Mouse (Mus musculus) heart, embryonic 16.5 days (tissue): Measurements from ENCODE around the gene Gnb1l. TPM values are rescaled to one million over a fixed set of nuclear protein-coding genes. Genes with fewer than 3 reads are reported as not detected.

ENCODE experiments used
- ATAC-seq: fragments of 200-750 bp; cut with Nextera tagmentation; replicated peaks from 2 replicates; pipeline ENCODE4 v1.8.0; 2017; ENCODE audit warnings: moderate number of reproducible peaks; ENCODE audit not compliant: insufficient read depth, low FRiP score; ENCODE audit errors: extremely low read depth
- H3K27ac ChIP-seq: fragments of 300-500 bp; sonication (generic); 2 replicates; pipeline ENCODE4 v1.5.1; 2014; ENCODE audit warnings: mild to moderate bottlenecking, low read length, control low read depth, moderate library complexity
- H3K27me3 ChIP-seq: fragments of 300-500 bp; sonication (generic); 2 replicates; pipeline ENCODE4 v1.6.1; 2014; ENCODE audit warnings: low read length, mixed read lengths; ENCODE audit not compliant: control insufficient read depth, insufficient read depth
- H3K36me3 ChIP-seq: fragments of 300-500 bp; sonication (generic); 2 replicates; pipeline ENCODE4 v1.6.1; 2014; ENCODE audit not compliant: control insufficient read depth, insufficient read depth
- H3K4me1 ChIP-seq: fragments of 300-500 bp; sonication (generic); 2 replicates; pipeline ENCODE4 v1.6.1; 2014; ENCODE audit warnings: low read length, mixed read lengths; ENCODE audit not compliant: control insufficient read depth, insufficient read depth
- H3K4me2 ChIP-seq: fragments of 300-500 bp; sonication (generic); 2 replicates; pipeline ENCODE4 v1.6.1; 2014; ENCODE audit warnings: low read depth, mild to moderate bottlenecking, control low read depth, low read length
- H3K4me3 ChIP-seq: fragments of 300-500 bp; sonication (generic); 2 replicates; pipeline ENCODE4 v1.5.1; 2014; ENCODE audit warnings: mild to moderate bottlenecking, control low read depth, low read length
- H3K9ac ChIP-seq: fragments of 300-500 bp; sonication (generic); 2 replicates; pipeline ENCODE4 v1.6.1; 2014; ENCODE audit warnings: low read length, control low read depth
- H3K9me3 ChIP-seq: fragments of 300-500 bp; sonication (generic); replicated peaks from 2 replicates; pipeline ENCODE4 v1.6.1; 2016; ENCODE audit warnings: low read length; ENCODE audit not compliant: control insufficient read depth
- WGBS: fragments of 180-500 bp; shearing (Covaris S2); extraction: QIAGEN DNeasy Blood & Tissue Kit; methylation state at CpG from one replicate; pipeline ENCODE4 v1.1.7; 2014; 5-methylcytosine and 5-hydroxymethylcytosine counted together
- polyA plus RNA-seq: library from polyadenylated mRNA; unstranded; fragments of >200 nt; fragmentation: Nextera tagmentation; extraction: Ambion mirVana; gene quantifications from 2 replicates; pipeline ENCODE4 v1.2.1, GENCODE M21; 2015

Gnb1l gene
- polyA plus RNA-seq, 1 experiment from 2014 or later = 12.7 TPM

DNA sequence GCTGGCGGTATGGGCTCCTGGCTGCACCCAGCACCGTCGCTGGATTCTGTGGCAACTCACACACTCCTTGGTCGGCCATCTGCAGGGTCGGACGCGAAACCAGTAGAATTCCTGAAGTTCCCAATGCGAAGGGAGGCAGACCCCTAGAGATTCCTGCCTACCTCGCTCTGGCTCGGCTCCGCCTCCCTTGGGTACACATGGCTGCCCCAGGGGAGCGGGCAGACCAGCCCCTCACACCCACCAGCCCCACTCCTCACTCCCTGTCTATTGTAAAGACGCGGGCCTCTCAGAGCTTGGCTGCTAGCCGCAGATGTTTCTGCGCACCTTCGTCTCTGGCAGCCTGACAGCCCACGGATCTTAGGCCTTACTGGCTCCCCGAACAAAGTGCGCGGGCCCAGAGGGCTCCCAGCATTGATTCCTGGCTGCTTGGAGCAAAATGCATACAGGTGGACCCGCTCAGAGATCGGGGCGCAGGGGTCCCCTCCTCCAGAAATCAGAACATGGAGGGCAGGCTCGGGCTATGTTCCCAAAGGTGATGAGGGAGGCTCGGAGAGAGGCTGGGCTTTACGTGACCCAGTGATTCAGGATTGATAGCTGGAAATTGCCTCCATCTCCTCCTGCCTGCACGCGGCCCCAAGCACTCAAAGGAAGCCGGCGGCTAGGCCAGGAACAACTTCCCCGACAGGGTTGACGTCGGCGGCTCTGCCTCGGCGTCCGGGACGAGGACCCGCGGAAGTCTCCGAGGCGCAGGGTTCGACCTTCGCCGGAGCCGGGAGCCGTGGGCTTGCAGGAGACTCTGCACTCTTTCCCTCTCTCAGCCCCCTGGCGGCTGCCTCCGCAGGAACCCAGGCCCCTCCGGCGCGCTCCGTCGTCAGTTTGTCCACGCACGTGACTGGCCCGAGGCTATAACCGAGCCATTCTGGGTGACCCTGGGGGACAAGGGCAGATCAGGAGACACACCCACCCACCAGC, 92.8 kb downstream of the Gnb1l start:
- Histone ChIP-seq H3K36me3 (no peaks in the 10 kb centered on the region), H3K4me1 (peaks cover 25% of the 10 kb centered on the region), H3K4me2 (peak overlapping the region; percentile 57), H3K27ac (no peak overlapping the region), H3K27me3 (peaks cover 64% of the 10 kb centered on the region), H3K9ac (peak overlapping the region; percentile 24), H3K9me3 (no peaks in the 10 kb centered on the region), H3K4me3 (peak overlapping the region; percentile 51)
- ATAC-seq = no peak
- 3% methylated on average over 59 of the region's 59 CpGs for WGBS

DNA sequence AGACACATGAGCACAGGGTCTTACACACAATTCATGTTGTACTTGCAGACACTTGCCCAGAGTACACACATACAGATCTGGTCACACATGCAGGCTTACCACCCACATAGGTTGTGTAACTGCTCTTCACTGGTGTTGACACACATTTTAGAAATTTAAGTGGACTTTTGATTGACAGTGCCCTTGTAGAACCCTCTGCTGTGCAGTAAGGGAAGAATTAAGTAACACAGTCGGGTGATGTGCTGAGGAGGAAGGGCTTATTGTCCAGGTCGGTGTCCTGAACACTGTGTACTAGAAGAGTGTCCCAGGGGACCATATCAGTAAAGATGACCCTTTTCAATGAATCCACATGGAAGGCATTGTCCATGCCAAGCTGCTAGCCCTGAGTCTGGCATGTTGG, 95.4 kb downstream of the Gnb1l start:
- Histone ChIP-seq H3K9ac (no peak overlapping the region), H3K27me3 (peaks cover 46% of the 10 kb centered on the region), H3K4me3 (no peak overlapping the region), H3K9me3 (no peaks in the 10 kb centered on the region), H3K36me3 (no peaks in the 10 kb centered on the region), H3K4me1 (peaks cover 18% of the 10 kb centered on the region), H3K4me2 (no peak overlapping the region), H3K27ac (no peak overlapping the region)
- no peak for ATAC-seq
- 71% methylated on average over 2 of the region's 2 CpGs for WGBS

DNA sequence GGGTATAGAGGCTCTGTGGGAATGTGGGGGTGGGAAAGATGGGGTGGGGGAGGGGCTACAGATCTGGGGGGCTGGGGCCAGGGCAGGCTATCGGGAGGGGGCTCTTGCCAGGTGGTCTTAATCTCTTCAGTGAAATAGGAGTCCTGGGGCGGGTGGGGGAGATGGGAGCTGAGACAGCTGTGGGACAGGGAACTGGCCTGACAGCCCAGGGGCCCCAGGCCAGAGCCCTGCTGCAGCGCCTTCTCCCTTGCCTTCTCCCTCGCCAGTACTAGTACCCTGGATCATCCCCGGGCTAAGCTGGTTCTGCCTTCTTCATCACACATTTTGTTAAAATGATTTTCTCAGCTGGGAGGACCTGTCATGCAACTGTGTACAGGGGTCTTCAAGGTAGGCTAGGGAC, 97.7 kb downstream of the Gnb1l start:
- Histone ChIP-seq H3K36me3 (no peaks in the 10 kb centered on the region), H3K27ac (no peak overlapping the region), H3K9ac (no peak overlapping the region), H3K4me1 (peaks cover 7% of the 10 kb centered on the region), H3K27me3 (peaks cover 27% of the 10 kb centered on the region), H3K4me3 (no peak overlapping the region), H3K9me3 (no peaks in the 10 kb centered on the region), H3K4me2 (no peak overlapping the region)
- 54% methylated on average over 5 of the region's 5 CpGs for WGBS
- no peak for ATAC-seq

DNA sequence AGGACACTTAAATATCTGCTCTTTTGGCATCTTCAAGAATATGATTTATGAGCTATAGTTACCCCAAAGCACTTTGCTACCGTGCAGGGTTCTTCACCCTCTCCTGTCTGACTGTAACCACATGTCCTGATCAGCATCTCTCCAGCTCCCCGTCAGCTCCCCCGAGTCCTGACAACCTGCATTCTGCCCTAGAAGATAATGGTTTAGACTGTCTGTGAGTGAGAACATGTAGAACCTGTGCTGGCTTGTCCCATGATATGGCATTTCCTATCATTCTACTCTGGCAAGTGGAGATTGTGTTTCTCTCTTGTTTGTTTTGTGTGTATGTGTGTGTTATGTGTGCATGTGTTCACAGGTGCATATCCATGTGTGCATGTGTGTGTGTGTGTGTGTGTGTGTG, 99.5 kb downstream of the Gnb1l start:
- Histone ChIP-seq H3K4me1 (no peaks in the 10 kb centered on the region), H3K4me3 (no peak overlapping the region), H3K36me3 (no peaks in the 10 kb centered on the region), H3K9ac (no peak overlapping the region), H3K9me3 (no peaks in the 10 kb centered on the region), H3K27ac (no peak overlapping the region), H3K4me2 (no peak overlapping the region), H3K27me3 (peaks cover 14% of the 10 kb centered on the region)
- no peak for ATAC-seq
- 50% methylated on average over 3 of the region's 3 CpGs for WGBS

DNA sequence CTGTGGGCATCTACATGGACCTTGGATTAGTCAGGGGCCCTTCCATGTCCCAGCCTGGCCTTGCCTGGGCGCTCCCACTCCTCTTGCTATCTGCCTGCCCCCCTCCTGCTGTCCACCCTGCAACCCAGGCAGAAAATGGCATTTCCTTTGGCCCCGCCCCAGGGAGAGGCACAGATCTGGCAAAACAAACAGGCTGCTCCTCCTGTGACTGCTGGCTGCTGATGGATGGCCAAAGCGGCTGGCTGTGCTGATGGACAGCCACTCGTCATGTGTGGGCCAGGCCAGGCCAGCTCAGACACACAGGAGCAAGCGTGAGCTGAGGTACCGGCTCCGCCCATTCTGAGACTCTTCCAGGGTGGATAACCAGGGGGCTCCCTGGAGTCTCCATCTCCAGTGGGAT, 102.9 kb downstream of the Gnb1l start:
- Histone ChIP-seq H3K9ac (no peak overlapping the region), H3K27me3 (peaks cover 4% of the 10 kb centered on the region; the same call in 1 of the 2 replicates), H3K9me3 (no peaks in the 10 kb centered on the region), H3K4me3 (no peak overlapping the region), H3K27ac (no peak overlapping the region), H3K4me1 (peaks cover 17% of the 10 kb centered on the region), H3K36me3 (no peaks in the 10 kb centered on the region), H3K4me2 (no peak overlapping the region)
- no peak for ATAC-seq
- 67% methylated on average over 7 of the region's 7 CpGs for WGBS

DNA sequence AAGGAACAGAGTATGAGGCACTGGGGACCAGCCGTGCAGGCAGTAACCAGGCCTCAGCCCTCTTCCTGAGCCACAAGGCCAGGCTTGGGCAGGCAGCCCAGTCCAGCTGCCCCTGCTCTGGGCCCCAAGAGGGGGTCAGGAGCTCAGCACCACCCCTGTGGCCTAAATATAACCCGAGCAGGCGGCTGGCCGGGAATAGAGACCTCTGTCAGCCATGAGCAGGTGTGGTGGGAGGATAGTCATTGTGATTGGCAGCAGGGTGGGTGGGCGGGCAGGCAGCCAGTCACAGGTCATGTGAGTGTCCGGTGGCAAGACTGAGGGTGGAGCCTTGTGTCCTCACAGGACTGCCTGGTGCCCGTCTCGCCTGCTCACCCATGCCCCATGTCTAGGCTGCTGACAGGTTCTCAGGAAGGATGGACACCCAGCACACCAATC, 105.8 kb downstream of the Gnb1l start:
- H3K27ac ChIP-seq = peak overlapping the region; percentile 74
- 29% methylated on average over 8 of the region's 8 CpGs for WGBS
- H3K4me1 ChIP-seq = peaks cover 17% of the 10 kb centered on the region
- H3K9ac ChIP-seq = peak overlapping the region; percentile 60; the same call in 1 of the 2 replicates
- peaks cover 10% of the 10 kb centered on the region; the same call in 1 of the 2 replicates for H3K27me3 ChIP-seq
- no peaks in the 10 kb centered on the region for H3K9me3 ChIP-seq
- ATAC-seq = peak; percentile 87
- H3K36me3 ChIP-seq = no peaks in the 10 kb centered on the region
- no peak overlapping the region for H3K4me3 ChIP-seq
- H3K4me2 ChIP-seq = no peak overlapping the region

DNA sequence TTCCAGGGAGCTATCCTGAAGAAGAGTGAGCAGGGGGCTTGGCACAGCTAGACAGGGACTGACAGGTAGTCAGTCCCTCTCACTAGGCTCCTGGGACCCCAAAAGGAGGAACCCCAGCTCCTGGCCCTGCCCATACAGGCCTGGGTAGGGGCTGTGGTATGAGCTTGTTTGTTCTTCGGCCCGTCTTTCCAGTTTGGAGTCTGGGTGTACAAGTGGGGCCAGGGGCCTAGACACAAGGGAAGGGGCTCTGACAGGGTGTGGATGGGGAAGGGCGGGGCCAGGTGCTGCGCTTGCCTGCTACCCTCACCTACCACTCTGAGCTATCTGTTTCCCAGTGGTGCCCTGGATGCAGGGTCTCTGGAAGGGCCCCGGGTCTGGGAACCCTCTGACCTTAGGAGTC, 107.2 kb downstream of the Gnb1l start:
- H3K27me3 ChIP-seq = peaks cover 11% of the 10 kb centered on the region; the same call in 1 of the 2 replicates
- no peak overlapping the region for H3K4me2 ChIP-seq
- peaks cover 17% of the 10 kb centered on the region for H3K4me1 ChIP-seq
- no peak overlapping the region for H3K27ac ChIP-seq
- no peak overlapping the region for H3K4me3 ChIP-seq
- 77% methylated on average over 5 of the region's 5 CpGs for WGBS
- no peak overlapping the region for H3K9ac ChIP-seq
- H3K36me3 ChIP-seq = no peaks in the 10 kb centered on the region
- no peaks in the 10 kb centered on the region for H3K9me3 ChIP-seq
- no peak for ATAC-seq

DNA sequence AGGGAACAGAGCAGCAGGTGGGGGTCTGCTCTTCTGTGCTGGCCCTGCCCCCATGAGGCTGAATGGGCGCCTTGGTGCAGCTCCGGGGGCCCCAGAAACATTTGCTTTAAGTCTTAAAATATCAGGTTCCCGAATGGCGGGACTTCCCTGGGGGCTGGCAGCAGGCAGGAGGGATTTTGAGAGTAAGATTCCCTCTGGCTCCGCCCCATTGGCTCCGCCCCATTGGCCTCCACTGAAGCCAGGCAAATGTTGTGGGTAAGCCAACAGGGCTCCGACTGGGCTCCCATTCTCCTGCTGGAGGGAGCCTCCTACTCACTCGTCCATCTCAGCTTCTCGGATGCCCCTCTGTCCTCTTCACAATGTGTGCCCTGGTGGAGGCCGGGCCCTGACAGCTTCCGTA, 109.7 kb downstream of the Gnb1l start:
- H3K36me3 ChIP-seq = no peaks in the 10 kb centered on the region
- peaks cover 13% of the 10 kb centered on the region; the same call in 1 of the 2 replicates for H3K27me3 ChIP-seq
- WGBS = 22% methylated on average over 11 of the region's 11 CpGs
- peaks cover 17% of the 10 kb centered on the region for H3K4me1 ChIP-seq
- H3K9me3 ChIP-seq = no peaks in the 10 kb centered on the region
- no peak overlapping the region for H3K4me3 ChIP-seq
- ATAC-seq = no peak
- no peak overlapping the region for H3K27ac ChIP-seq
- no peak overlapping the region for H3K9ac ChIP-seq
- H3K4me2 ChIP-seq = no peak overlapping the region

DNA sequence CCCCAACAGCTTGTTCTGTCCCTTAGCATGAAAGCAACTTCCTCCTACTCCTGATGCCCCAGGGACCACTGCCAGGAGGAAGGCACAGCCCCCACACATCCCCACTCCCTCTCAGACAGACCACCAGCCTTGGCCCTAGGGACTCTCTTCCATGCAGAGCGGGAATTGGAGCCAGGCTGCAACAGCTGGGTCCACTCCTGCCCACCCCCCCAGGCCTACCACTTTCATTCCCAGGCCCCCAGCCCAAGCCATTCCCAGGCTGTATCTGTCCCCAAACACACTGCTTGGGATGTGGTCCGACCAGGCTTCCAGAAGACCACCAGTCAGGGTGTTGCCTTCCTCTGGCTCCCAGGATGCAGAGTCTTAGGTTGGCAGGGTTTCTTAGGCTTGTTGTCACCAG, 110.6 kb downstream of the Gnb1l start:
- Histone ChIP-seq H3K27me3 (peaks cover 13% of the 10 kb centered on the region), H3K27ac (no peak overlapping the region), H3K9me3 (no peaks in the 10 kb centered on the region), H3K4me1 (peaks cover 11% of the 10 kb centered on the region), H3K4me2 (no peak overlapping the region), H3K36me3 (no peaks in the 10 kb centered on the region), H3K4me3 (no peak overlapping the region), H3K9ac (no peak overlapping the region)
- 68% methylated on average over 2 of the region's 2 CpGs for WGBS
- ATAC-seq = no peak
